Mouse (Mus musculus): ENCODE data around the gene Pdzrn4. TPM values are rescaled to one million over a fixed set of nuclear protein-coding genes. Genes with fewer than 3 reads are reported as not detected.

Gene Pdzrn4
- polyA plus RNA-seq, 1 experiment from 2014 or later = 7.8 TPM

- Histone ChIP-seq H3K4me3 (ENCODE audit: low read depth, low read length) (no peak overlapping the region), H3K27me3 (ENCODE audit: control insufficient read depth, insufficient read depth, low read length) (no peaks in the 10 kb centered on the region), H3K9ac (ENCODE audit: low read length) (no peak overlapping the region), H3K4me2 (no peak overlapping the region), H3K27ac (ENCODE audit: low read depth, low read length) (no peak overlapping the region), H3K36me3 (ENCODE audit: control insufficient read depth, insufficient read depth, low read length) (no peaks in the 10 kb centered on the region), H3K4me1 (ENCODE audit: control insufficient read depth, insufficient read depth, low read length) (peaks cover 6% of the 10 kb centered on the region; the same call in 1 of the 2 replicates), H3K9me3 (ENCODE audit: control insufficient read depth, low read length) (no peaks in the 10 kb centered on the region)
- ATAC-seq (ENCODE audit: low FRiP score) (no peak), DNase-seq (ENCODE audit: low spot score, missing footprints) (no peak)
- 63% methylated on average over 19 of the region's 19 CpGs for WGBS
These were observed 124.1 kb downstream of the Pdzrn4 start for GRCm38 (mm10) chr15:92520677-92521225.

GRCm38 (mm10) chr15:92521686-92522085, 125.0 kb downstream of the Pdzrn4 start:
- ATAC-seq (ENCODE audit: low FRiP score) = no peak
- H3K36me3 ChIP-seq (ENCODE audit: control insufficient read depth, insufficient read depth, low read length) = no peaks in the 10 kb centered on the region
- H3K4me2 ChIP-seq = peak overlapping the region; percentile 25
- H3K4me3 ChIP-seq (ENCODE audit: low read depth, low read length) = no peak overlapping the region
- DNase-seq (ENCODE audit: low spot score, missing footprints) = peak; percentile 86
- peaks cover 6% of the 10 kb centered on the region; the same call in 1 of the 2 replicates for H3K4me1 ChIP-seq (ENCODE audit: control insufficient read depth, insufficient read depth, low read length)
- 21% methylated on average over 7 of the region's 7 CpGs for WGBS
- H3K9ac ChIP-seq (ENCODE audit: low read length) = no peak overlapping the region
- no peaks in the 10 kb centered on the region for H3K27me3 ChIP-seq (ENCODE audit: control insufficient read depth, insufficient read depth, low read length)
- H3K9me3 ChIP-seq (ENCODE audit: control insufficient read depth, low read length) = no peaks in the 10 kb centered on the region; the same call in 1 of the 2 replicates
- H3K27ac ChIP-seq (ENCODE audit: low read depth, low read length) = no peak overlapping the region

DNA sequence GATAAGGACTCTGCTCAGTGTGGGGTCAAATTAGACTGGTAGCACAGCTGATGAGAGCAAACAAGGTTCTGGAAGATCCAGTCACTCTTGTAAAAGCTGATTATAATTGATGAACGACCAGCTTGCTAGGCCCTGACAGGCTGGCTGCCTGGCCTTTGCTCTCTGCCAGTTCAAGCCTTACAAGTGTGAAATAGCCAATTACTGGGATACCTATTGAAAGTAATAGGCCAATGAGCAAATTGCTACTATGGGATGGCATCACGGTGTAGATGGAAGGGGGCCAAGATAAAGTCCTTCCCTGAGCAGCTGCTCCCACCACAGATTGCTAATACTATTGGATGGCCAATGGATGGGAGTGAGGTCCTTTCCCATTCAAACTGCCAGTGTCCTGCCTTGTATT, 128.2 kb downstream of the Pdzrn4 start:
- peaks cover 6% of the 10 kb centered on the region; the same call in 1 of the 2 replicates for H3K4me1 ChIP-seq (ENCODE audit: control insufficient read depth, insufficient read depth, low read length)
- no peaks in the 10 kb centered on the region for H3K27me3 ChIP-seq (ENCODE audit: control insufficient read depth, insufficient read depth, low read length)
- no peaks in the 10 kb centered on the region for H3K36me3 ChIP-seq (ENCODE audit: control insufficient read depth, insufficient read depth, low read length)
- DNase-seq (ENCODE audit: low spot score, missing footprints) (no peak), ATAC-seq (ENCODE audit: low FRiP score) (no peak)
- H3K27ac ChIP-seq (ENCODE audit: low read depth, low read length) = no peak overlapping the region
- WGBS = 26% methylated on average over 2 of the region's 2 CpGs
- H3K9me3 ChIP-seq (ENCODE audit: control insufficient read depth, low read length) = peaks cover 4% of the 10 kb centered on the region
- H3K4me2 ChIP-seq = no peak overlapping the region
- H3K9ac ChIP-seq (ENCODE audit: low read length) = no peak overlapping the region
- no peak overlapping the region for H3K4me3 ChIP-seq (ENCODE audit: low read depth, low read length)

DNA sequence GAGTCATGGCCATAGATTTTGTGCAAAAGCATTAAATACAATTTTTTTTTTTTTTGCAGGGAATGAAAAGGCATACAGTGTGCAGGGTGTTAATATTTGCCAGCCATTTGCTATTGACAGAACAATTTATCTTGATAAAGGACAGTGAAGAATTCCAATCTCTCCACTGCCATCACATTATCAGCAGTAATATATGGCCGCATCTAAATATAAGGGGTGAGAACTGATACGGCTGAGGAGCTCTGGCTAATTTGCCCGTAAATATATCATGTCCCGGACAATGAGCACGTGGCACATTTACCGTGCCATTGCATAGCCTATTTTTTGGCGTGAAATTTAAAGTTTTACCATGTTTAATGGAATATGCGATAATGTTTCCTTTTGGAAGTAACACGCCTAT, 128.7 kb downstream of the Pdzrn4 start:
- Histone ChIP-seq H3K27ac (ENCODE audit: low read depth, low read length) (no peak overlapping the region), H3K4me1 (ENCODE audit: control insufficient read depth, insufficient read depth, low read length) (peaks cover 6% of the 10 kb centered on the region; the same call in 1 of the 2 replicates), H3K9ac (ENCODE audit: low read length) (no peak overlapping the region), H3K9me3 (ENCODE audit: control insufficient read depth, low read length) (peaks cover 4% of the 10 kb centered on the region), H3K4me2 (no peak overlapping the region), H3K27me3 (ENCODE audit: control insufficient read depth, insufficient read depth, low read length) (no peaks in the 10 kb centered on the region), H3K36me3 (ENCODE audit: control insufficient read depth, insufficient read depth, low read length) (no peaks in the 10 kb centered on the region), H3K4me3 (ENCODE audit: low read depth, low read length) (no peak overlapping the region)
- 94% methylated on average over 9 of the region's 9 CpGs for WGBS
- DNase-seq (ENCODE audit: low spot score, missing footprints) (no peak), ATAC-seq (ENCODE audit: low FRiP score) (no peak)

- H3K9me3 ChIP-seq (ENCODE audit: control insufficient read depth, low read length) = peaks cover 4% of the 10 kb centered on the region
- no peak overlapping the region for H3K9ac ChIP-seq (ENCODE audit: low read length)
- H3K36me3 ChIP-seq (ENCODE audit: control insufficient read depth, insufficient read depth, low read length) = no peaks in the 10 kb centered on the region
- no peak for DNase-seq (ENCODE audit: low spot score, missing footprints)
- no peak overlapping the region for H3K4me2 ChIP-seq
- WGBS = 67% methylated on average over 4 of the region's 4 CpGs
- no peak overlapping the region for H3K4me3 ChIP-seq (ENCODE audit: low read depth, low read length)
- H3K27me3 ChIP-seq (ENCODE audit: control insufficient read depth, insufficient read depth, low read length) = no peaks in the 10 kb centered on the region
- H3K27ac ChIP-seq (ENCODE audit: low read depth, low read length) = no peak overlapping the region
- no peak for ATAC-seq (ENCODE audit: low FRiP score)
- H3K4me1 ChIP-seq (ENCODE audit: control insufficient read depth, insufficient read depth, low read length) = peaks cover under 1% of the 10 kb centered on the region; the same call in 1 of the 2 replicates
These were observed 130.1 kb downstream of the Pdzrn4 start for GRCm38 (mm10) chr15:92526731-92527130.

DNA sequence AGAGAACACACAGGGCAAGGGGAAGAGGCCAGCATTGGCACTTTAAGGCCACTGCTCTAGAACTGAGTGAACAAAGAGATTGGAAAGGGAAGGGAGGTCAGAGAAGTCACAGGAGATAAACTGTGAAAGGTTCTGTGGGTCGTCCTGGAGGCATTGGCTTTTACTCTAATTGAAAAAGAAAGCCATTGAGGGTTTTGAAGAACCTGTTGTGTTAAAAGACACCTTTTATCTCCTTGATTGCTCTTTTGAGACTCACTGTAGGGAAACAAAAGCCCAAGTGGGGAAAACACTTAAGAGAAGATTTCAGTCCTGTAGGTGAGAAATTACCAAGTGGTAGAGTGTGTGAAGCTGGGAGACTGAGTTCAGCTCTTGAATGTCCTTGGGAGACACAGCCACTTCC, 146.6 kb downstream of the Pdzrn4 start:
- WGBS = 4% methylated on average over 1 of the region's 1 CpGs
- Histone ChIP-seq H3K36me3 (ENCODE audit: control insufficient read depth, insufficient read depth, low read length) (no peaks in the 10 kb centered on the region), H3K27me3 (ENCODE audit: control insufficient read depth, insufficient read depth, low read length) (no peaks in the 10 kb centered on the region), H3K9me3 (ENCODE audit: control insufficient read depth, low read length) (no peaks in the 10 kb centered on the region), H3K4me3 (ENCODE audit: low read depth, low read length) (no peak overlapping the region), H3K4me1 (ENCODE audit: control insufficient read depth, insufficient read depth, low read length) (no peaks in the 10 kb centered on the region), H3K27ac (ENCODE audit: low read depth, low read length) (no peak overlapping the region), H3K4me2 (no peak overlapping the region), H3K9ac (ENCODE audit: low read length) (no peak overlapping the region)
- ATAC-seq (ENCODE audit: low FRiP score) = no peak
- DNase-seq (ENCODE audit: low spot score, missing footprints) = no peak

DNA sequence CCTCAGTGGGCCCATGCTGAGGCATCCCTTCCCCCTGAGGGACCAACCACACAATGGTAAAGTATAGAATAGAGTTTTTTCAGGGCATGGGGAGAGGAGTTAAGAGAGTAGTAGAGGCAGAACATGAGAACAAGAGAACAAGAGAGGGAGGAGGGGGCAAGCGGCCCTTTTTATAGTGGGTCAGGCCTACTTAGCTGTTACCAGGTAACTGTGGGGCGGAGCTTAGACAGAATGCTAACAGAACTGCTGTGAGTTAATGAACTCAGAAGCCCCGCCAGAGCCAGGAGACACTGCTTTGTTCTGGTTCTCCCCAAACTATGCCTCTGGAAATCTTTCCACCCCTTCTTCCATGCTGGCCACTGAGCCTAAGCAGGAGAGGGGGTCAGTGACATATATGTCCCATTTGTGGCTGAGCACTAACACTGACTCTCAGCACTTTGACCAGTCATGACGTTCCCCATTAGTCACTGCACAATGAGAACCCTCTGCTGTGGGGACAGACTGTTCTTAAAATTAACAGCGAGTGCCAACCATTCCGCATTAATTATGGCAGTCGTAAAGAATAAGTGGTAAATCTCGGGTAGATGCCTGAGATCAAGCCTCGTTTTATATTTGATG, 150.7 kb downstream of the Pdzrn4 start:
- ATAC-seq (ENCODE audit: low FRiP score) (no peak), DNase-seq (ENCODE audit: low spot score, missing footprints) (peak; percentile 79)
- no peaks in the 10 kb centered on the region for H3K4me1 ChIP-seq (ENCODE audit: control insufficient read depth, insufficient read depth, low read length)
- H3K27me3 ChIP-seq (ENCODE audit: control insufficient read depth, insufficient read depth, low read length) = no peaks in the 10 kb centered on the region
- no peak overlapping the region for H3K4me3 ChIP-seq (ENCODE audit: low read depth, low read length)
- H3K27ac ChIP-seq (ENCODE audit: low read depth, low read length) = no peak overlapping the region
- H3K4me2 ChIP-seq = no peak overlapping the region
- 69% methylated on average over 9 of the region's 9 CpGs for WGBS
- H3K36me3 ChIP-seq (ENCODE audit: control insufficient read depth, insufficient read depth, low read length) = no peaks in the 10 kb centered on the region
- no peaks in the 10 kb centered on the region for H3K9me3 ChIP-seq (ENCODE audit: control insufficient read depth, low read length)
- no peak overlapping the region for H3K9ac ChIP-seq (ENCODE audit: low read length)

GRCm38 (mm10) chr15:92555012-92555574, 158.4 kb downstream of the Pdzrn4 start:
- H3K4me3 ChIP-seq (ENCODE audit: low read depth, low read length) = no peak overlapping the region
- H3K27me3 ChIP-seq (ENCODE audit: control insufficient read depth, insufficient read depth, low read length) = no peaks in the 10 kb centered on the region
- WGBS = 71% methylated on average over 7 of the region's 7 CpGs
- H3K9me3 ChIP-seq (ENCODE audit: control insufficient read depth, low read length) = no peaks in the 10 kb centered on the region
- DNase-seq (ENCODE audit: low spot score, missing footprints) (peak; percentile 61), ATAC-seq (ENCODE audit: low FRiP score) (no peak)
- no peak overlapping the region for H3K27ac ChIP-seq (ENCODE audit: low read depth, low read length)
- H3K4me2 ChIP-seq = no peak overlapping the region
- no peaks in the 10 kb centered on the region for H3K4me1 ChIP-seq (ENCODE audit: control insufficient read depth, insufficient read depth, low read length)
- H3K36me3 ChIP-seq (ENCODE audit: control insufficient read depth, insufficient read depth, low read length) = no peaks in the 10 kb centered on the region
- no peak overlapping the region for H3K9ac ChIP-seq (ENCODE audit: low read length)

- Histone ChIP-seq H3K27me3 (ENCODE audit: control insufficient read depth, insufficient read depth, low read length) (no peaks in the 10 kb centered on the region), H3K36me3 (ENCODE audit: control insufficient read depth, insufficient read depth, low read length) (no peaks in the 10 kb centered on the region), H3K4me2 (no peak overlapping the region), H3K4me3 (ENCODE audit: low read depth, low read length) (no peak overlapping the region), H3K27ac (ENCODE audit: low read depth, low read length) (no peak overlapping the region), H3K9ac (ENCODE audit: low read length) (no peak overlapping the region), H3K9me3 (ENCODE audit: control insufficient read depth, low read length) (no peaks in the 10 kb centered on the region), H3K4me1 (ENCODE audit: control insufficient read depth, insufficient read depth, low read length) (no peaks in the 10 kb centered on the region)
- no peak for ATAC-seq (ENCODE audit: low FRiP score)
- 81% methylated on average over 3 of the region's 3 CpGs for WGBS
- peak; percentile 69 for DNase-seq (ENCODE audit: low spot score, missing footprints)
These were observed 159.0 kb downstream of the Pdzrn4 start for GRCm38 (mm10) chr15:92555716-92556115.
